Mouse (Mus musculus) A20 (cell line): ENCODE measurements at regions not wholly inside any gene's neighbourhood (a gene's known extent, or its start where the extent isn't known, plus 50 kb on each side); places are given as distances from the start of the nearest gene placed in this dataset.
"Not testable (repeated sequence)": the region's sequence is repeated elsewhere in the genome, so short reads cannot be mapped to it uniquely, and the experiment has no call there.

ENCODE experiments used
- DNase-seq: peaks from one replicate; pipeline ENCODE4 v3.0.0-alpha.2; 2011; ENCODE audit warnings: low read depth, low spot score

DNA sequence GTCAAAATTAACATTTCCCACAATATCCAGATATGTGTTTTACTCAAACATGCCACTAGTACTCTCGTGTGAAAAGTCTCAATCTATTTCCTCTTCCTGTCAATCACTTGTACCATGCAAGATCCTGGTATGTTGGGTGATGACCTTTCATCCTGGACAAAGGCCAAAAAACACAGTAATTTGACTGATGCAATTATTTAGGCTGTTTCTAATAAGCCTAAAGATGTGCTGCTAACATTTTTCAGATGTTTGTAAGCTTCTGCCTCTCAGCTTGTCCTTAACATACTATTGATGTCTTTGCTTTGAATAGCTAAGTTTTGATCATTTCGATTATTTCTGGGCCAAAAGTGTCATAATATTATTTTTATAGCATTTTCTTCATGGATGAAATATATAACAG lies 418.4 kb upstream of the Arrdc4 start:
- DNase-seq = no peak

DNA sequence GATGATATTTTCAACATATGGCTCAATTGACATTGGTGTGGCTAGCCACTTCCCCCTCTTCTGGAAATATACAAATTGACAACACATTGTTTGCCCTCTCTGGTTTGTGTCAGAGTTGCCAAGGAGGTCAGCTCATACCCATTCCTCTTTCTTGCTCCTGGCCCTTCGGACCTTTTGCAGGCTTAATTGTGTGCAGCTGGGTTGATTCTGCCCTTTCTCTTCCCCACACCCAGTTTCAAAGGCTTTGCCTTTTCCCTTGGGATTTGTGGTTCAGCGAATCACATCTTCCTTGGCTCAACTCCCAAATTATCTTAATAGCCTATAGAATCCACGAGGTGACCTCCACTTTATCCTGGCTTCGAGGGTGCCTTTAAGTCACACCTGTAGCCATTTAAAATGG lies 412.9 kb upstream of the Arrdc4 start:
- no peak for DNase-seq

- DNase-seq = no peak
Measured at GRCm38 (mm10) chr7:69142351-69142750, 393.3 kb upstream of the Arrdc4 start.

GRCm38 (mm10) chr7:69133441-69133840 lies 384.4 kb upstream of the Arrdc4 start:
- DNase-seq = no peak

- DNase-seq = not testable (repeated sequence)
Measured at GRCm38 (mm10) chr7:69101770-69102169, 352.7 kb upstream of the Arrdc4 start.

GRCm38 (mm10) chr7:69097587-69098095 lies 348.6 kb upstream of the Arrdc4 start:
- DNase-seq = no peak

GRCm38 (mm10) chr7:69074780-69075179 lies 325.7 kb upstream of the Arrdc4 start:
- no peak for DNase-seq

GRCm38 (mm10) chr7:69062994-69063393 lies 314.0 kb upstream of the Arrdc4 start:
- DNase-seq = no peak

- no peak for DNase-seq
Measured at GRCm38 (mm10) chr7:69062506-69062905, 313.5 kb upstream of the Arrdc4 start.

DNA sequence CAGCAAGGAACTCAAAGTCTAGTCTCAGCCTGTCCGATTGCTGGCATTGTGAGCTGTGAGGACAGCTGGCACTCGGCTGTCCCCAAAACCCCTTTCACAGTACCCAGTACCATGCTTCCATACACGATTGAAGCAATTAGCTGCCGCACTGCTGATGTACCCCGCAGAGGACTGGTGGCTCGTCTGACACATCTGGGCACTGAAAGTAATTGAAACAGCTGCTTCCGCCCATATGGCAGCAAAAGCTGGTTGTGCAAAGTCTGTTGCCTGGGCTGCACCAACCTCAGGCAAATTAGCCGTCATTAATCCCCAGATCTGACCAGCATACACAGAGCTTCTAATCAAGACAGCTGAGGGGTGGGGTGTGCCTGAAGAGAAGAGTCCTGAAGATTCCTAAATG lies 313.1 kb upstream of the Arrdc4 start:
- DNase-seq = no peak

GRCm38 (mm10) chr7:69061242-69061641 lies 312.2 kb upstream of the Arrdc4 start:
- DNase-seq = no peak

DNA sequence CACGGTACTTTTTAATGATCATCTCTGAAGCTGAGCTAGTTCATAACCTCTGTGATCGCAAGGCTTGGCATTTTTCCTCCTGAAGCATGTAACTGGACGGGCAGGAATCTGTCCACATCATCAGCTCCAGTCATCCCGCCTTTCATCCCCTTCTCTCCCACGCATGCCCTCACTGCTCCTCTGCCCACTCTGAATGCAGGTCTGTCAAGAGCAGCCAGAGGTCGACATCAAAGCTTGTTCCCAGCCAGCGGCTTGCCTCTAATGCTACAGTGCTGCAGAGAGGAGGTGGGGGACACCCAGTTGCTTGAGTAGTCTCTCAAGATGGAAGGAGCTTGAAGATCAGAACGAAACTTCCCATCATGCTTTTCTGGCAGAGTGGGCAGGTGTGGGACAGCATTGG lies 267.5 kb upstream of the Arrdc4 start:
- no peak for DNase-seq

DNA sequence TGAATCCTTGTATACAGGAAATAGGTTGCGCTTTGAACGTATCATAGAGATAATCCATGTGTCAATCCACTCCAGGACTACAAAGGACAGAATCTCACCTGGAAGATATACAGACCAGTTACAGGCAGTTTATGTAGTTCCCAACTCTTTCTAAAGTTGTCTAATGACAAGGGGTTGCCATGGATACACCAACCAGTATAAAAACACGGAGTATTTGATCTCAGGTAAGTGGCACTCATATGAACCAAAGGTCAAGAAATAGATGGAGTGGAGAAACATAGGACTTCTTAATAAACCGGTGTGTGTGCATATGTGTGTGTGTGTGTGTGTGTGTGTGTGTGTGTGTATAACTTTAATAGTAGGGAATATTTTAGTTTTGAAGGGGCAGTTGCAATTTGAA lies 266.0 kb upstream of the Arrdc4 start:
- no peak for DNase-seq

DNA sequence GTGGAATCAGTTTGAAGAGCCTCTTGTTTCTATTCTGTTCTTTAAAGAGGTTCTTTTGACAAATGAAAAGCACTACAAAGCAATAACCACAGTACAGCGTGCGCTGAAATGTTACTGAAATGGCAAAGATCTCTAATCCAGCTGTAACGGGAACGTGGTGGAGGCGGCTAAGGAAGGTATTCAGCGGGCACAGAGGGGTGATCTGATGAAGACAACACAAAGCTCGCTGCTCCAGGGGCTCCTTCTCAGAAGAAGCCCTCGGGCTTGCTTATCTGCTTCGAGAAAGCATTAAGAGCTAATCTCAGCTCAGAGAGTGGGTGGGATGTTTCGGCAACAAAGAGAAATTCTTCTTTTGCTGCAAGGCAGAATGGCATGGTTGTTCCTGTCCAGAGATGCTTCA lies 258.2 kb upstream of the Arrdc4 start:
- no peak for DNase-seq

DNA sequence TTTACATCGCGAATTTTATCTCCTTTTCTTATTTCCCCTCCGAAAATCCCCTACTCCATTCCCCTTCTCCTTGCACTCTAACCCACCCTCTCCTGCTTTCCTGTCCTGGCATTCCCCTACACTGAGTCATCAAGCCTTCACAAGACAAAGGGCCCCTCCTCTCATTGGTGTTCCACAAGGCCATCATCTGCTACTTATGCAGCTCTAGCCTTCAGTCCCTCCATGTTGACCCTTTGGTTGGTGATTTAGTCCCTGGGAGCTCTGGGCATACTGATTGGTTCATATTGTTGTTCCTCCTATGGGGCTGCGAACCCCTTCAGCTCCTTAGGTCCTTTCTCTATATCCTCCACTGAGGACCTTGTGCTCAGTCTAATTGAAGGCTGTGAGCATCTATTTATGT lies 239.0 kb upstream of the Arrdc4 start:
- no peak for DNase-seq

DNA sequence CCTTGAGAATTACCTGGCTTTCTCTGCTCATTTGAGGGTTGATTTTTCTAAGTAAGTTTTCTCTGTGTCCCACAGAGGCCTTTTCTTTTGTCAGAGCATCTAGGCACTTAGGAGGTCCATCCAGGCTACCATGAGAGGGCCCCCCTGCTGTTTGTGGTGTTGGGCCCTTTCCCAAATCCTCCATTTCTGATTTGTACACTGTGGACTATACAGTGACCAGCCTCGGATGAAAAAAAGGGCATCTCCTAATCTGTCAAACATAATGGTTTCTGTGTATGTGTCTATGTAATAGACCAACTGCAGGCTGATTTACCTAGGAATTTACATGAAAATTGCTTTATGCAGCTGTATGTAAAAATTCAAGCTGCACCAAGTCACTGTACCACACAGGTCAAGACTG lies 234.9 kb upstream of the Arrdc4 start:
- no peak for DNase-seq

GRCm38 (mm10) chr7:68982914-68983502 lies 234.0 kb upstream of the Arrdc4 start:
- no peak for DNase-seq

DNA sequence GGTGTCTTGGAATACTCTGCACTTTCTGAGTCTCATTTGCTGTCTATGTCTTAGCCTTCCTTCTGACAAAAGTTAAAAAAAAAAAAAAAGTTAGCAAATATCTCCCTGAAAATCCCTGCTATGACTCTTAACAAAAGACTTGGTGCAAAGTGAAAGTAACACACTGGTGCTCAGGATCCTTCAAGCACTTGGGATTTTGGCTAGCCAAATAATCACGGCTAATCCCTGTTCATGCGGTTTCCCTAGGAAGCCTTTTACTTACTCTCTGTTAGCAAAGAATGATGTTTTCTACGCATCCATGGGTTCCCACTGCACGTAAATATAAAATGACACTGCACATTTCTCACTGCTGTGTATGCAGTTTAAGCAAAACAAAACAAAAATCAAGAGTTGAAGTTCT lies 229.5 kb upstream of the Arrdc4 start:
- DNase-seq = no peak

DNA sequence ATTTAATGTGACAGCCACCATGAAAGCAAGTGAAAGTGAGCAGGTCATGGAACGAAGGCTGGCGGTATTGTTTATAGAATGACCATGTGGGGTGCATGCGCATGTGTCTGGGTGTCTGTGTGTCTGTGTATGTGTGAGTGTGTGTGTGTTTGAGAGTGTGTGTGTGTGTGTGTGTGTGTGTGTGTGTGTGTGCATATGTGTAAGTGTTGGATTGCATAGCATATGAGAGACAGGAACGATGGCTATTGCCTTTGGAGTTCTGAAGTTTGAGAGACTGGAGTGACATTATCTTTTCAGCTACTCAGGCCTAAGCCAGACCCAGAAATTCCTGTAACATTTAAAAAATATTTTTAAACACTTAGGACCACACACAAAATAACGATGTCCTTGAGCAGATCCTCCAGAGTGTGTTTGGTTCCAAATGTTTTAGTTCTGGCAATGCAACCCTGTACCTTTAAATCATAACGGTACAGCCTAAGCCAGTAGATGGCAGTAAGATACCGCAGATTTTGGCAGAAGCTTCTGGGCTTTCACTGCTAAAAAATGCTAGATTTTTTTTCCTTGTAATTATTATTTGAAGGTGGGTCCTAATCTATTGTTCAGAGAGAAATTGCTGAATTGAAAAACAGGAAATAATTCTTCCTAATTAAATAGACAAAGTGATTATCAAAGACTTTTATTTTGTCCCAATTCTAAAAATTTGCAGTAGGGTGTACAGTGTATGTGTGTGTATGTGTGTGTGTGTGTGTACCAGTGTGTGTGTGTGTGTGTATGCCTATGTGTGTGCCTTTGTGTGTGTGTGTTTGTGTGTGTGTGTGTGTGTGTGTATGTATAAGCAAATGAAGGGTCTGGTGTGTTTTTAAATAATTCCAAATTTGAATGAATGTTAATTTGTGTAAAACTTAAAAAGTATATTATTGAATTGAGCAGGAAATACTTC lies 228.0 kb upstream of the Arrdc4 start:
- no peak for DNase-seq

GRCm38 (mm10) chr7:68975956-68976355 lies 226.9 kb upstream of the Arrdc4 start:
- DNase-seq = no peak

GRCm38 (mm10) chr7:68975580-68975894 lies 226.5 kb upstream of the Arrdc4 start:
- no peak for DNase-seq

DNA sequence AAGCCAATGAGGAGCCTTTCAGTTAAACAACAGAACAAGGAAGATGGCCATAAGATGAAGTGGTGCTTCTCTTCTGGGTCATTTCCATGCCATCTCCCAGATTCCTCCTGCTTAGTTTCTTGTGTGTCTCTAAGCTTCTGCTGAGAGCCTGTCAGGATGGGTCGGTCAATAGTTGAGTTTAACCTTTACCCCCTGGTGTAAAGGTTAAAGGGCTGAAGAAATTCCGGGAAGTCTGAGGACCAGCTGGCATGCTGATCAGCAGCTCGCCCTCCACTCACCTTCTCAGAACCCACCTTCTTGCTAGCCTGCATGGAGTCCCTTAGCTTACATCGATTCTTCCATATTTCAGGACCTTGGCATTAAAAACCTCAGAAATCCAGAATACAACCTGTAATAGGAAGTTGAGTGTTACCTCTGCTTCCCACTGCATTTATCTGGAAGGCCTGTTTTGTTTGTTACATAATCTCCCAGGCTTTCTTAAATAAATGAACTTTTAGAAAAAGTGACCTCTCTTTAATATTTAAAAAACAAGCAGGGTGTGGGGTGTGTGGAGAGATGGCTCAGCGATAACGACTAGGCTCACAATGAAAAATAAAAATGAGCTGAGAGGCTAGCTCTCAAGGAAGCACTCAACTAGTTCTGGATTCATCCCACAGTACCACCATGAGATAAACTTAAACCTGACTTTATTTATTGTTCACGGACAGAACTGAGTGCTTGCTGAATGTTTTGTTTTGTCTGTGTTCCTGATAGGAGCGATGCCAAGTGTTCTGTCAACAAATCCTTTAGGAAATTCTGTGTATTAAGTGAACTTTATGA lies 225.9 kb upstream of the Arrdc4 start:
- no peak for DNase-seq
